Mouse (Mus musculus) ES-Bruce4 (cell line): ENCODE results near the gene Hist2h2ab.

Experiments used
- CTCF ChIP-seq: IDR thresholded peaks from one replicate; pipeline ENCODE4 v1.8.1; 2011; ENCODE audit warnings: low read depth, low read length
- POLR2A ChIP-seq: IDR thresholded peaks from one replicate; pipeline ENCODE4 v1.8.1; 2011; ENCODE audit warnings: low read length; ENCODE audit not compliant: insufficient read depth

DNA sequence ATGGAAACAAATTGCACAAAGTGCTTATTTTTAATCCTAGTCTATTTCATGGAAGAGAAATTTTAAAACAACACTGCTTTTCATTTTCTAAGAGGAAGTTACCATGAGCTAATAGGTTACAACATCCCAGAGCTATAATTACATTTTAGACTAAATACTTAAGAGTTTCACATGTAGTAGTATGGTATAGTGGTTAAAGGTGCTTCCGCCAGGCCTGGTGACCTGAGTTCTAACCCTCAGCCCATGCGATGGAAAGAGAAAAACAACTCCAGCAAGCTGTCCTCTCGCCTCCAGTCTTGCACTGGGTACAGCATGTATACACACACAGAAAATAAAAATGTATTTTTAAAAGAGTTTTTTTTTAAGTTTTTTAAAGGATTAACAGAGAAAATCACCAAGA is 32.1 kb downstream of the Hist2h2ab start:
- TF ChIP-seq CTCF = no peak
- no peak for TF ChIP-seq POLR2A
